Mouse (Mus musculus): ENCODE measurements around the gene Fbxl19.
A peak's percentile ranks its signal among the peaks of the same experiment; 100 is the strongest.
"Not testable (repeated sequence)": the region's sequence is repeated elsewhere in the genome, so short reads cannot be mapped to it uniquely, and the experiment has no call there.

The Fbxl19 gene

GRCm38 (mm10) chr7:127730170-127730569 is 14.2 kb upstream of the Fbxl19 start:
- DNase-seq (ENCODE audit: low spot score in 2 of 2), result no peak

- DNase-seq (ENCODE audit: low spot score in 2 of 2), result not testable (repeated sequence)
Measured at GRCm38 (mm10) chr7:127732066-127732465, 12.3 kb upstream of the Fbxl19 start, which contains the start of gene Ctf2. Gene Ctf2 (minus strand): TSS chr7:127732166.

GRCm38 (mm10) chr7:127745251-127745651 is 908 bp downstream of the Fbxl19 start:
- peak; percentile 76 to 87 for DNase-seq (ENCODE audit: low spot score in 2 of 2)

DNA sequence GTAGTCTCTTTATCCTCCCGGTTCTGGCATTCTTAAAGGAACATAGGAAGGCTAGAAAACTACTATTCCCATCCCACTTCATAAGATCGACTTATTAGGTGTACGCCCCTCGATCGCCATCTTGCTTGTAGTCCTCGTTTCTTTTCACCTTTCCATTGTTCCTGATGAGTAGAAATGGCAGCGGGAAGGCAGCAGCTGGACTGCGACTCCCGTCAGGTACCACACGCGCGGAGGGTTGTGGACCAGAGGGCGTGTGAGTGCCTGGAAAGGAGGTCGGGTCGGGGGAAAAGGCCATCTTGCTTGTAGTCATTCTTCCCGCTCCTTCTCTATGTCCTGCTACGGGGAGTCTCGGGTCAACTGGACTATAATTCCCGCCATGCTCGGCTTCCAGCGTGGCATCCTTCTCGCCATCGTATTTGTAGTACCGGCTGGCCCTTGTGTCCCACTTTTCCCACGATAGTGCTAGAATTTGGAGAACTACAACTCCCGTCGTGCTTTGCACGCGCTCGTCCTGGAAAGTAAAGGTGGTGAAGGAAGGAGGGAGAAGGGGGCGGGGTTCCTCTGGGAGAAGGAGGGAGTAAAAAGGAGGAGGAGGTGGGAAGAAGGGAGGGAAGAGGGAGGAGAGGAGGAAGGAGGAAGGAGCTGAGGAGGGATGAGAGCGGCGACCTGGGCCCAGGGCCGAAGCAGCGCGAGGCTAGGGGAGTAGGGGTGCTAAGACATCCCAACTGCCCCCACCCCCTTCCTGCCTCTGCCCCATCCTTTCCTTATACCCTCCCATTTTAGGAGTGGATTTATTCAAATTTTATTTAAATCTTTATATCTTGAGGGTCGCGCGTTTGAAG is 1.5 kb downstream of the Fbxl19 start:
- peak; percentile 89 to 94 for DNase-seq (ENCODE audit: low spot score in 2 of 2)

DNA sequence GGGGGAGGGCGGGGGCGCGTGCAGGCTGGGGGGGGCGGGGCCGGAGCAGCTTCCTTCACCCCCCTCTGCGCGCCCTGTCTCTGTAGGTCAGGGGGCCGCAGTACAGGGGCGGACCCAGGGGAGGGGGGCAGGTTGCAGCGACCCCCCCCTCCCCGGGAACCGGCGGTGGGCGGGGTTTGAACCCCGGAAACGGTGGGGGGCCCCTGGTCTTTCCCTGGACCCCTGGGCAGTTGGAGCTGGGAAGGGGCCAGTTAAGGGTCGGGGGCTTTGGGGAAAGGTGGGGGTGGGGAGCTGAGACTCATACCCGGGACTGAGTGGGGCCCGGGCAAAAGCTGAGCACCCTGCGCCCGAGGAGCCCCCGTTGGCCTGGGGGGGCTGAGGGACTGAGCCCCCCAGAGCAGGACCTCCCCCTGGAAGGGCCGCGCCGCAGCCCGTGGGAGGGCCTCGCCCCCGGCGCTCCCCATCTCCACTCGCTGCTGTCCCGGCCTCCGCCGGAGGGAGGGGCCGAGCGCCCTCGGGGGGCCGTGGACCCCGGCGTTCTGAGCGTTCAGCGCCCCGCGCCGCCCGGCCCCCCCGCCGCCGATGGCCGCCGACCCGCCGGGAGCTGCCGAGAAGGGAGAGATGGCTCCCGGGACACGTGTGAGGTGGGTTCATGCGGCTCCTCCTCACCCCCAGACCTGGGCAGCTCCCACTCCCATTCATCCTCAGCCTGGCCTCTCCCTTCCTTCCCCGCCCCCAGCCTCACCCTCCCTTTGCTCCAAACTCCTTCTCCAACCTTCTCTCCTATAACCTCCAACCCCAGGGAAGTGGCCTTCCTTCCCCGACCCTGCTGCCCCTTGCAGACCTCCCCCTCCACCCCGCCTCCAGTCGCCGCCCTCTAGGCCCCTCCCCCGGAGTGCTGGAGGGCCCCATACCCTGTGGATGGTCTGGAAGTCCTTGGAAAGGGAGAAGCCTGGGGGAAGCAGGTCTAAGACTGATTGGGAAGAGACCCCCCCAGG is 2.5 kb downstream of the Fbxl19 start:
- DNase-seq (ENCODE audit: low spot score in 2 of 2), result no peak

DNA sequence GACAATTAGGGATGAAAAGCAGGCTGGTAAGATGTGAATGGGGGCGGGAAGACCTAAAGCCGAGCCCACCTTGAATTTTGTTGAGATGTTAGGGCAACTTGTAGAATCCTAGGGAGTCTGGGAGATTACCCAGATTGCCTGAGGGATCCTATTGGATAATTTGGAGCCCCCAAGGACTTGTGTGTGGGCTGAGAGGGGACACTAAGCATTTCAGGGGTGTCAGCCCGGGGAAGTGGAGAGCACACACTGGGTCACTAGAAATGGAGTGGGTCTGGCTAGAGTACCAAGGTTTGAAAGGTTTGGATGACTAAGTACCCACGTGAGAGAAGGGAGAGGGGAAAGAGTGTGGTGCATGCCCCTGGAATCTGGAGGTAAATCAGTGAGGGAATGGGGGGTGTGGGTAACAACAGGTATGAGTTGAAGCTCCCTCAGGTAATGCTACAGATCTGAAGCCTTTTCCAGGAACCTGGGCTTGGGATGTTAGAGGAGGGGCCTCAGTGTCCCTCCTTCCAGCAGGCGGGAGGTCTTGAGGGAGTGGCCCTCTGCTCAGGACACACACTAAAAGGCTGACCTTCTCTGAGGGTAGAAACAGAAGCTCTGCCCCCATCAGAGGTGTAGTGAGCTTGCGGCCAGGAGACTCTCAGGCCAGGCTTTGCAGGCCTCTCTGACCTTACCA is 3.4 kb downstream of the Fbxl19 start:
- DNase-seq (ENCODE audit: low spot score in 2 of 2), result no peak

DNA sequence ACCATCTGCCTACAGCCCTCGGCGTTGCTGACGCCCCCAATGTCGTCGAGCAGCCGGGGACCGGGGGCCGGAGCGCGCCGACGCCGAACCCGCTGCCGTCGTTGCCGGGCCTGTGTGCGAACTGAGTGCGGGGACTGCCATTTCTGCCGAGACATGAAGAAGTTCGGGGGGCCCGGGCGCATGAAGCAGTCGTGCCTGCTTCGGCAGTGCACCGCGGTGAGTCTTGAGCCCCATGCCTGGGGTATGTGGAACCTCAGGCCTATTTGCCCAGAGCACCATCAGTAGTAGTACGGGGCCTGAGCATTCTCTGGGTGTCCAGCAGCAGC is 3.9 kb downstream of the Fbxl19 start:
- no peak for DNase-seq (ENCODE audit: low spot score in 2 of 2)

- no peak for DNase-seq (ENCODE audit: low spot score in 2 of 2)
Measured at GRCm38 (mm10) chr7:127750131-127751127, 6.1 kb downstream of the Fbxl19 start.

GRCm38 (mm10) chr7:127751619-127752018 is 7.3 kb downstream of the Fbxl19 start:
- DNase-seq (ENCODE audit: low spot score in 2 of 2), result no peak

GRCm38 (mm10) chr7:127752069-127752468 is 7.7 kb downstream of the Fbxl19 start:
- DNase-seq (ENCODE audit: low spot score in 2 of 2), result no peak

DNA sequence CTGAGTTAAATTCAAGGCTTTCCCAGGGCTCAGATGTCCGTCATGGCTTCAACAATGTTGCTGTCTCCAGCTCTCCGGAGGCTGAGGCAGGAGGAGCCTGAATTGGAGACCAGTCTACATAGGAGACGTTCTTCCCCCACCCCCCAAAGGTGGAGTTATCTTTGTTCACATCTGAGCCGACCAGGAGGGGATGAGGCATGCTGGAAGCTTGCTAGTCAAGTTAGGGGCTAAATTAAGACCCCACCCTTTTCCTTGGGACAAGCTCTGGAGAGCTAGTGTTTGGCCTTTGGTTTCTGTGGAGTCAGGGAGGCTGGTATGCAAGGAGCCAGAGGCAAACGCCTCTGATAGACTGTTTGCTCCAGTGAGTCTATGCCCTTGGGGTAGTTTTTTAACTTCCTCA is 8.8 kb downstream of the Fbxl19 start:
- DNase-seq (ENCODE audit: low spot score in 2 of 2), result no peak

DNA sequence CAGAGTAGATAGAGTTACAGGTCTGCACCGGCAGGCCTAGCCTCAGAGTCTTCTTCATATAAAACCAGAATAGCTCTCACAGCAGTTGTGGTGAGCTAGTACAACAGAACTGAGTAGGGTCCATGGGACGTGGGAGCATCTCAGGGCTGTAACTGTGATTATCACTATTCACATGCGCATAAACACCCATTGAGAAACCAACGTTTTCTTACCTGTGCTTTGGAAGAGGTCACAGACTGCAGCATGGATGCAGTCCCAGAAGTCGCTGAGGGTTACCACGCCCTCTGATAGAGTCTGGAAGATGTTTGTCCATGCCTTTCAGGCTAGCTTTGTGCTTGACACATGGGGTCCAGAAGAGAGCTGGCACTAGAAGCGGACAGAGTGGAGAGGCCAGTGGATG is 9.4 kb downstream of the Fbxl19 start:
- DNase-seq (ENCODE audit: low spot score in 2 of 2), result no peak

GRCm38 (mm10) chr7:127759716-127760115 is 15.4 kb downstream of the Fbxl19 start:
- no peak for DNase-seq (ENCODE audit: low spot score in 2 of 2)

DNA sequence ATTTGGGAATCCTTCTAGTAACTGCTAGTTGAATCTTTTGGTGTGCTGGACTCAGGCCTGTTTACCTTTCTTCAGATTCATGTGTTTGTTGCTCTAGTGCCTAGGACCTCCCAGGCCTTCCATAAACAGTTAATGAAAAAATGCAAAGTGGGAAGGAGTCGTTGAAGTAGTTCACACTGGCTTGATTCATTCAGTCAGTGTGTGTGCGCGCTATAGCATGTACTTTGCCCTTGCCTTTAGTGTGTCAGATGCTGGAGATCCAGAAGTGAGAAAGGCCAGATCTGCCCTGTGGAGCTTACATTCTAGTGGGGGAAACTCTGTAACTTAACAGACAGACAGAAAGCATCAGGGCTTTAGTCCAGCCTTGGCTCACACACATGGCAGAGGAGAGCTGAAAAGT is 16.1 kb downstream of the Fbxl19 start:
- DNase-seq (ENCODE audit: low spot score in 2 of 2), result no peak

DNA sequence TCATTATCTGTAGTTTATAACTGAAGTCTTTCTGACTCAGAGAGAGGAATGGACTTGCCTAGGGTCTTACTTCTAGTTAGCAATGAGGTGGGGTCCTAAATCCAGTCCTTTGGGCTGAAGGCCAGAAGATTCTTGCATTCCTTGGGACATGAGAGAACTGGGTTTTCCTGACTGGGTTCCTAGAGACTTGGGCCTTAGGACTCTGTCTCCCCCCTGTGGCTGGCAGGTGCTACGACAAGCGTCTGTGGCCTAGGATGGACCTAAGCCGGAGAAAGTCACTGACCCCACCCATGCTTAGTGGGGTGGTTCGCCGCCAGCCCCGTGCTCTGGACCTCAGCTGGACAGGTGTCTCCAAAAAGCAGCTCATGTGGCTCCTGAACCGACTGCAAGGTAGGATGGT is 16.7 kb downstream of the Fbxl19 start:
- peak in 1 of 2 experiments; percentile 51 for DNase-seq (ENCODE audit: low spot score in 2 of 2)

- no peak for DNase-seq (ENCODE audit: low spot score in 2 of 2)
Measured at GRCm38 (mm10) chr7:127763642-127764041, 19.3 kb downstream of the Fbxl19 start.

- DNase-seq (ENCODE audit: low spot score in 2 of 2), result no peak
Measured at GRCm38 (mm10) chr7:127765756-127766155, 21.4 kb downstream of the Fbxl19 start.

DNA sequence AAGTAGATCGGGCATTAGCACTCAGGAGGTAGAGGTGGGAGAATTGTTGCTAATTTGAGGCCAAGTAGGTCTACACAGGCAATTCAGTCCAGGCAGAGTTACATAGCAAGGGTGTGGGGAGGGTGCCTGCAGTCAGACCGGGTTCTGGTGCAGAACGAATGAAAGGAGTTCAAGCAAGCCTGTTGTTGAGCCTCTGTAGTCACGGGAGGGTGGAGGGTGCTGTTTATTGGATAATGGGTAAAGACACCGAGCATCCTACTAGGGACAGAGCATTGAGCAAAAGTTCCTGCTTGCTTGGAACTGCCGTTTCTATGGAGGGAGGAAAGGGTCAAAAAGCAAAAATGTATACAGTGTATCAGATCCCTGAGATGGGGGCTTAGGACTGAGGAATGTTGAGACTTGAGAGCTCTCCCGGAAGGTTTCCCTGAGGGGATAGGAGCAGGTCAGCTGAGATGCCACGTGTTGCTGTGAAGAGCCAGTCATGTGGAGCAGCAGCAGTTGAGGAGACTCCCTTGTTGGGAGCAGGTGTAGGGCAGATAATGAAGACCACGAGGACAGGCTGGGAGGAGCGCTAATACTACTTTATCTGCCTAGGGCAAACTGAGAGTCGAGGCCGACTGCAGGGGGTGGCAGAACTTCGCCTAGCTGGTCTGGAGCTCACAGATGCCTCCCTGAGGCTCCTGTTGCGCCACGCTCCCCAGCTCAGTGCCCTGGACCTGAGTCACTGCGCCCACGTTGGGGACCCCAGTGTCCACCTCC is 22.7 kb downstream of the Fbxl19 start:
- DNase-seq (ENCODE audit: low spot score in 2 of 2), result no peak

GRCm38 (mm10) chr7:127767671-127768345 is 23.5 kb downstream of the Fbxl19 start:
- no peak for DNase-seq (ENCODE audit: low spot score in 2 of 2)
